Mouse (Mus musculus) neural tube, embryonic 13.5 days (tissue): ENCODE measurements around the gene Mthfd1. TPM values are rescaled to one million over a fixed set of nuclear protein-coding genes. Genes with fewer than 3 reads are reported as not detected.
"Not testable (repeated sequence)": the region's sequence is repeated elsewhere in the genome, so short reads cannot be mapped to it uniquely, and the experiment has no call there.

Source experiments
- ATAC-seq: fragments of 200-750 bp; cut with Nextera tagmentation; 2 replicates; pipeline ENCODE4 v1.8.0; 2017; ENCODE audit warnings: low read depth, mild to moderate bottlenecking, moderate TSS enrichment, moderate library complexity
- H3K27ac ChIP-seq: fragments of 300-500 bp; sonication (generic); replicated peaks from 2 replicates; pipeline ENCODE4 v1.5.1; 2015; ENCODE audit warnings: moderate library complexity, mild to moderate bottlenecking, inconsistent platforms
- H3K27me3 ChIP-seq: fragments of 300-500 bp; sonication (generic); 2 replicates; pipeline ENCODE4 v1.6.1; 2015; ENCODE audit warnings: mild to moderate bottlenecking, inconsistent platforms
- H3K36me3 ChIP-seq: fragments of 300-500 bp; sonication (generic); 2 replicates; pipeline ENCODE4 v1.6.1; 2015; ENCODE audit warnings: mild to moderate bottlenecking, inconsistent platforms
- H3K4me1 ChIP-seq: fragments of 300-500 bp; sonication (generic); replicated peaks from 2 replicates; pipeline ENCODE4 v1.6.1; 2015; ENCODE audit warnings: inconsistent platforms
- H3K4me2 ChIP-seq: fragments of 300-500 bp; sonication (generic); 2 replicates; pipeline ENCODE4 v1.6.1; 2015; ENCODE audit warnings: inconsistent platforms, mild to moderate bottlenecking, moderate library complexity
- H3K4me3 ChIP-seq: fragments of 300-500 bp; sonication (generic); 2 replicates; pipeline ENCODE4 v1.5.1; 2015; ENCODE audit warnings: mild to moderate bottlenecking, inconsistent platforms
- H3K9ac ChIP-seq: fragments of 300-500 bp; sonication (generic); 2 replicates; pipeline ENCODE4 v1.6.1; 2015; ENCODE audit warnings: moderate library complexity, mild to moderate bottlenecking, inconsistent platforms
- H3K9me3 ChIP-seq: fragments of 300-500 bp; sonication (generic); 2 replicates; pipeline ENCODE4 v1.6.1; 2016; ENCODE audit warnings: inconsistent platforms
- WGBS: fragments of 180-500 bp; shearing (Covaris S2); methylation state at CpG from one replicate; pipeline ENCODE4 v1.1.7; 2015; 5-methylcytosine and 5-hydroxymethylcytosine counted together
- polyA plus RNA-seq: library from polyadenylated mRNA; unstranded; fragments of >200 nt; fragmentation: Nextera tagmentation; extraction: Ambion mirVana; gene quantifications from 2 replicates; pipeline ENCODE4 v1.2.1, GENCODE M21; 2015

Mthfd1 gene
- 23.1 and 25.5 TPM in 2 replicates for polyA plus RNA-seq

DNA sequence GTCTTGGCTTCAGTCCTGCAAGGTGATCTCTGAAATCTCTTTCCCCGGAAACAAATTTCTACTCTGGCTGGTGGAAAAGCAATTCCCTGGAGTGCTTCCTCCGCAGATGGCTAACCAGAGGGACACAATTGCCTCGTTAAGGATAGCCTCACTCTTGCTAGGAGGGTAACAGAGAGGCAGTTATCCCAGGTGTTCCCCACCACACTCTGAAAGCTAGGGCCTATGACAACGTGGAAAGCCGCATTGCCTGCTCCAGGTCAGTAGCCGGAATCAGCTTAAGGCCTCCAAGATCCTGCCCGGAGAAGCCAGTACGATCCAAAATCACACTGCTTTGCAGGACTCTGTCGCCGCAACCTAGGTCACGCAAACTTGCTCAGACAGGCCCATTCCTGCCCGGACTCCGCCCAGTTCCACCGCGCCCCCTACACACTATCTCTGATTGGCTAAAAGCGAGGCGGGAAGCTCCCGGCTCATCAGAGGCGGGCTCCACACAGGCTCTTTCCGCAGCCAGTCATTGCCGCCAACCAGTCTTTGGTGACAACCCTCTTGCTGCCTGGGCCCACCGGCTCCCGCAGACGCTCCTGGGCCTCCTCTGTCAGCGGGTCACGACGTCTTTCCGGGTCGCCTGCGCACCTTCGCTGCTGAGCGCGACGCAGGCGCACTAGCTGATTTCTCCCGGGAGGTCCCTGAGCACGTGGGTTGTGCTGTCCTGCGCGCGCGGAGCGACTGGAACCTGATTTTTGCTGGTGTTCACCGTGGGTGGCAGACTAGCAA is at the start of gene Mthfd1:
Gene Mthfd1, plus strand, starts transcription at position 574 of the 774 bp plus-strand sequence.
- Histone ChIP-seq H3K9ac (peak within 1 kb of the TSS; percentile 78), H3K27ac (peak within 1 kb of the TSS; percentile 81), H3K4me3 (peak within 1 kb of the TSS; percentile 62), H3K36me3 (no peaks in the 10 kb centered on the region), H3K4me1 (peaks cover 19% of the 10 kb centered on the region), H3K9me3 (no peaks in the 10 kb centered on the region), H3K27me3 (peaks cover 11% of the 10 kb centered on the region), H3K4me2 (peak within 1 kb of the TSS; percentile 75)
- WGBS, result 2% methylated on average over 43 of the region's 43 CpGs
- ATAC-seq, result peak; percentile 99

DNA sequence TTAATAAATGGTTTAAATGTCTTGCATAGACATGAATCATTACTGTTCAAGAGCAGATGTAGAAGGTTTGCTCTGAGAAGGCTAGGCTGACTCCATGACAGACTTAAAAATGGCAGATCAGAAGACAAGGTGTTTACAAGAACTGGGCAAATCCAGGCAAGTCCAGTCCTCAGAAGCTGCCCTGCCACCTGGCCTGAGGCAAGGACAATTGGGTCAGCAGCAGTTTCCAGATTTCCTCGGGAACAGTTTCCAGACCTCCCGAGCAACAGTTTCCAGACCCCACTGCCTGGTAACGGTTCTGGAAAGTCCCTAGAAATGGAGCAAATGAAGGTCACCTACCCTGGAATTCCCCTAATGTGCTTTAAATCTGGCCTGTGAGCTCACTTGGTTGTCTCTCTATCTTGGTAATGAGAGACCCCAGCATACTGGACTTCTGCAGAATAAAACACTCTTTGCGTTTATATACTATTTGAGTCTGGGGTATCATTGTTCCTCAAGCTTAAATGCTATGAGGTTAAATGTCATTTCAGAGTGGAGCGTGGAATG is 45.6 kb upstream of the Mthfd1 start:
- H3K27ac ChIP-seq, result no peak overlapping the region
- no peak overlapping the region for H3K4me2 ChIP-seq
- H3K9ac ChIP-seq, result no peak overlapping the region
- H3K27me3 ChIP-seq, result no peaks in the 10 kb centered on the region
- H3K9me3 ChIP-seq, result no peaks in the 10 kb centered on the region
- no peaks in the 10 kb centered on the region for H3K4me1 ChIP-seq
- WGBS, result 92% methylated on average over 5 of the region's 5 CpGs
- ATAC-seq, result no peak
- no peak overlapping the region for H3K4me3 ChIP-seq
- H3K36me3 ChIP-seq, result no peaks in the 10 kb centered on the region

- no peak for ATAC-seq
- Histone ChIP-seq H3K27me3 (no peaks in the 10 kb centered on the region), H3K27ac (no peak overlapping the region), H3K9ac (no peak overlapping the region), H3K4me2 (no peak overlapping the region), H3K36me3 (no peaks in the 10 kb centered on the region), H3K9me3 (no peaks in the 10 kb centered on the region), H3K4me3 (no peak overlapping the region), H3K4me1 (no peaks in the 10 kb centered on the region)
- WGBS, result 28% methylated on average over 5 of the region's 5 CpGs
Observed at GRCm38 (mm10) chr12:76215121-76215520, 40.0 kb upstream of the Mthfd1 start.

DNA sequence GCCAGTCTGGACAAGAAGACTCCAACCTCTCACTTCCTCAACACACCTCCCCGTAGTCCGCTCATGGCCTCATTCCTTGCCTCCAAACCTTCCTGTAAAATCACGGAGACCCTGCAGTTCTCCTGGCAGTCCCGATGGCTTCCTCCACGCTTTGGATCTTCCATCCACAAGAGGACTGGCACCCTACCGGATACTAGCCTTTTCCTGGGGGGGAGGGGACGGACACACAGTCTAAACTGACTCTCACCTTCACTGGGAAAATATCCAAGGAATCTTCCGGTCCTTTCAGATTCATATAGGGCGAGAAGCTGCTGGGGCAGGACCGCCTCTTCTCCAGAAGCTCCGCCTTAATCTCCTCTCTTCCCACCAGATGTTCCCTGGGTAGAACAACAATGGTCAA is 38.4 kb upstream of the Mthfd1 start:
- Histone ChIP-seq H3K4me2 (no peak overlapping the region), H3K4me3 (no peak overlapping the region), H3K4me1 (no peaks in the 10 kb centered on the region), H3K27ac (no peak overlapping the region), H3K36me3 (no peaks in the 10 kb centered on the region), H3K9me3 (no peaks in the 10 kb centered on the region), H3K9ac (no peak overlapping the region), H3K27me3 (no peaks in the 10 kb centered on the region)
- 77% methylated on average over 11 of the region's 11 CpGs for WGBS
- no peak for ATAC-seq

DNA sequence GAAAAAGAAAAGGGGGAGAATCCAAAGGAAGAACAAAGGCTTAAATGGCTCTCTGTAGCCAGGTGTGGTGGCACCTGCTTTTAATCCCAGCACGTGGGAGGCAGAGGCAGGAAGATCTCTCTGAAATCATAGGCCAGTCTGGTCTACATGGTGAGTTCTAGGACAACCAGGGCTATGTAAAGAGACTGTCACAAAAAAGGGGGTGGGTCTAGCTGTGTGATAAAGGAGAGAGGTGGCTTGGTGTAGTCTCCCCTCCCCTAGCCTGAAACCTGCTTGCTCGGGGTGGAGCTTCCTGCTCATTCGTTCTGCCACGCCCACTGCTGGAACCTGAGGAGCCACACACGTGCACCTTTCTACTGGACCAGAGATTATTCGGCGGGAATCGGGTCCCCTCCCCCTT is 33.0 kb upstream of the Mthfd1 start:
- not testable (repeated sequence) for H3K4me3 ChIP-seq, H3K9ac ChIP-seq, H3K36me3 ChIP-seq, H3K27ac ChIP-seq, H3K4me2 ChIP-seq, H3K9me3 ChIP-seq, H3K27me3 ChIP-seq, H3K4me1 ChIP-seq, ATAC-seq
- whole genome bisulfite sequencing, result 75% methylated on average over 4 of the region's 8 CpGs

- no peaks in the 10 kb centered on the region for H3K36me3 ChIP-seq
- H3K4me2 ChIP-seq, result no peak overlapping the region
- no peak overlapping the region for H3K9ac ChIP-seq
- H3K9me3 ChIP-seq, result no peaks in the 10 kb centered on the region
- ATAC-seq, result no peak
- 88% methylated on average over 6 of the region's 6 CpGs for WGBS
- no peak overlapping the region for H3K27ac ChIP-seq
- no peak overlapping the region for H3K4me3 ChIP-seq
- no peaks in the 10 kb centered on the region for H3K27me3 ChIP-seq
- H3K4me1 ChIP-seq, result no peaks in the 10 kb centered on the region
Observed at GRCm38 (mm10) chr12:76230644-76231043, 24.5 kb upstream of the Mthfd1 start.

DNA sequence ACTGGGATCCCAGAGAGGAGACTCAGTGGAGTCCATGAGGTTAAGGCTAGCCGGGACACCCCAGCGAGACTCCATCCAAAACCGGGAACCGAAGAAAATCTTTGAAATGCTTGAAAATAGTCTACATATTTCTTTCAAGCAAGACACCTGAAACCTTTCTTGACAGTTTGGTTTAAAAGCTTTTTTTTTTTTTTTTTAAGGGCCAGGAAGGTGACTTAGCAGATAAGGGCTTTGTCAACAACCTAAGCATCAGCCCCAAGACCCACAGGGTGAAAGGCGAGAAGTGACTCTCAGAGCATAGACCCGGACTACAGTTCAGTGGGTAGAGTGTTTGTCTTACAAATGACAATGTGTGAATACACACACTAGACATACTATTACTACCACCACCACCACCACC is 19.8 kb upstream of the Mthfd1 start:
- no peak for ATAC-seq
- 90% methylated on average over 6 of the region's 6 CpGs for WGBS

DNA sequence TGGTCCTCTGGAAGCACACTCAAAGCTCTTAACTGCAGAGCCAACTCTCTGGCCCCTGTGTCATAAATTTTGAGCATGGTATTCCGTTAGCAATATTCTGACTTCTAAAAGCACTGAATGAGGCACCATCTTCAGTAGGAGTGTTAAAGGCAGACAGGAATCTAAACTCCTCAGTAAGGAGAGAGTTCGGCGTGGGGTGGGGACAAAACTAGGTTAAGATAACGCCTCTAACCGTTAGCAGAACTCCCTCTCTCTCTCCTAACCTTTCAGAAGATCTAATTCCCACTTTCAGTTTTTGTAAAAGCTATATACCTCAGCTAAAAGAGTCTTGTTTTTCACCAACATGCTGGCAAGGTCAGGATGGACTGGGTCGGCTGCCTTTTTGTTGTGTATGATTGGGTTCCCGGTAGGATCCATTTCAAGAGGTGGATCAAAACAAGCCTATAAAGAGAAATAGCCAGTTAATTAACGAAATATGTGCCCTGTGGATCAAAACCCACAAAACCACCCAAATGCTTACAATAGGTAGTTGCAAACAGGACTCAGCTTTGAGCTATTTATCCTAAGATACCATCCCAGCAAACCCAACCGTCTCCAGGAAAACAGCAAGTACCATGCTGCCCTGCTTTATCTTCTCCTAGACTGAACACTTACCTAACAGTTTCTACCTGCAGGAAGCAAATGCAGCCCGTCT is 15.8 kb upstream of the Mthfd1 start:
- no peaks in the 10 kb centered on the region for H3K4me1 ChIP-seq
- H3K9ac ChIP-seq, result no peak overlapping the region
- ATAC-seq, result no peak
- no peaks in the 10 kb centered on the region for H3K9me3 ChIP-seq
- no peaks in the 10 kb centered on the region for H3K27me3 ChIP-seq
- no peak overlapping the region for H3K4me2 ChIP-seq
- WGBS, result 80% methylated on average over 10 of the region's 10 CpGs
- H3K4me3 ChIP-seq, result no peak overlapping the region
- H3K36me3 ChIP-seq, result no peaks in the 10 kb centered on the region
- H3K27ac ChIP-seq, result no peak overlapping the region

More for the DNA sequence above, 19.8 kb upstream of the Mthfd1 start:
- H3K9me3 ChIP-seq, result no peaks in the 10 kb centered on the region
- no peaks in the 10 kb centered on the region for H3K27me3 ChIP-seq
- no peaks in the 10 kb centered on the region for H3K4me1 ChIP-seq
- H3K36me3 ChIP-seq, result no peaks in the 10 kb centered on the region
- no peak overlapping the region for H3K9ac ChIP-seq
- H3K4me2 ChIP-seq, result no peak overlapping the region
- H3K27ac ChIP-seq, result no peak overlapping the region
- H3K4me3 ChIP-seq, result no peak overlapping the region

GRCm38 (mm10) chr12:76239839-76240571 is 15.1 kb upstream of the Mthfd1 start:
- H3K4me1 ChIP-seq, result no peaks in the 10 kb centered on the region
- no peak for ATAC-seq
- no peaks in the 10 kb centered on the region for H3K36me3 ChIP-seq
- 79% methylated on average over 7 of the region's 7 CpGs for WGBS
- H3K27ac ChIP-seq, result no peak overlapping the region
- H3K27me3 ChIP-seq, result no peaks in the 10 kb centered on the region
- no peak overlapping the region for H3K9ac ChIP-seq
- H3K4me2 ChIP-seq, result no peak overlapping the region
- H3K9me3 ChIP-seq, result no peaks in the 10 kb centered on the region
- H3K4me3 ChIP-seq, result no peak overlapping the region

DNA sequence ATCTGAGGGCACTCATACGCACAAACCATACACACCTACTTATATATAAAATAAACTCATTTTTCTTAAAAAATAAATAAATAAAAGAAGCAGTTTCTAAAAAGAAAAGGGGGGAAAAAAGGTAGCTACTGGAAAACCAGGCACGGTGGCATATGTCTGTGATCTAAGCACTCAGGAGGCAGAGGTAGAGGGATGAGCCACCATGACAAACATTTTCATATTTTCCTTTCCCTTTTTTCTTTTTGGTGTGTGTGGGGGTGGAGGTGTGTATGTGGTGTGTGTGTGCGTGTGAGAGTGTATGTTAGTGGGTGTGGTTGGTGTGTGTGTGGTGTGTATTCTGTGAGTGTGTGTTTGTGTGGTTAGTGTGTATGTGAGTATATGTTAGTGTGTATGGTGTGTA is 14.4 kb upstream of the Mthfd1 start:
- H3K9me3 ChIP-seq, result no peaks in the 10 kb centered on the region
- no peaks in the 10 kb centered on the region for H3K36me3 ChIP-seq
- no peak overlapping the region for H3K27ac ChIP-seq
- no peak overlapping the region for H3K9ac ChIP-seq
- H3K27me3 ChIP-seq, result no peaks in the 10 kb centered on the region
- ATAC-seq, result no peak
- no peak overlapping the region for H3K4me3 ChIP-seq
- no peaks in the 10 kb centered on the region for H3K4me1 ChIP-seq
- no peak overlapping the region for H3K4me2 ChIP-seq
- 86% methylated on average over 3 of the region's 3 CpGs for WGBS

GRCm38 (mm10) chr12:76241084-76241483 is 14.0 kb upstream of the Mthfd1 start:
- Histone ChIP-seq H3K27me3 (no peaks in the 10 kb centered on the region), H3K4me2 (no peak overlapping the region), H3K36me3 (no peaks in the 10 kb centered on the region), H3K4me1 (no peaks in the 10 kb centered on the region), H3K27ac (no peak overlapping the region), H3K9me3 (no peaks in the 10 kb centered on the region), H3K9ac (no peak overlapping the region), H3K4me3 (no peak overlapping the region)
- 96% methylated on average over 3 of the region's 3 CpGs for WGBS
- no peak for ATAC-seq

DNA sequence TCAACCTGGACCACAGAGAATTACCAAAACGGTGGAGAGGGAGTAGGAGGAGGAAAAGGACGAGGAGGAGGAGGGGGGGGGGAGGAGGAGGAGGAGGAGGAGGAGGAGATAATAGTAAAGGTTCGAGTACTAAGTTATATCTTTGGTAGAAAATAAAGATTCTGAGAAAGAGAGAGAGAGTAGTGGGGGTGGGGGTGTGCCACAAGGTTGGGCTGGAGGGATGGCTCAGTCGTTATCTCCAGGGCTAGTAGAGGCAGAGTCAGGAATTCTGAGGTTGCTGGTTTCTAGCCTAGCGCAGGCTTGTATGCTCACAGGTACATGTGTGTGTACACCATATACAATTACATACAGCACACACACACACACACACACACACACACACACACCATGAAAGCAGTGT is 13.3 kb upstream of the Mthfd1 start:
- H3K9ac ChIP-seq, result no peak overlapping the region
- no peak overlapping the region for H3K4me2 ChIP-seq
- no peak overlapping the region for H3K4me3 ChIP-seq
- no peaks in the 10 kb centered on the region for H3K9me3 ChIP-seq
- H3K36me3 ChIP-seq, result no peaks in the 10 kb centered on the region
- no peaks in the 10 kb centered on the region for H3K4me1 ChIP-seq
- H3K27me3 ChIP-seq, result no peaks in the 10 kb centered on the region
- WGBS, result 66% methylated on average over 5 of the region's 5 CpGs
- no peak overlapping the region for H3K27ac ChIP-seq
- no peak for ATAC-seq
